Mouse (Mus musculus) hindbrain, embryonic 11.5 days (tissue): ENCODE data around the gene Csnk1d. TPM values are rescaled to one million over a fixed set of nuclear protein-coding genes. Genes with fewer than 3 reads are reported as not detected.

ENCODE experiments used
- ATAC-seq: fragments of 200-750 bp; cut with Nextera tagmentation; 2 replicates; pipeline ENCODE4 v1.8.0; 2017; ENCODE audit warnings: mild to moderate bottlenecking, moderate TSS enrichment, moderate library complexity; ENCODE audit not compliant: low FRiP score
- DNase-seq: peaks from one replicate; pipeline ENCODE4 v3.0.0-alpha.2; 2015; ENCODE audit warnings: low spot score
- H3K27ac ChIP-seq: fragments of 300-500 bp; sonication (generic); 2 replicates; pipeline ENCODE4 v1.5.1; 2014; ENCODE audit warnings: mild to moderate bottlenecking, low read depth, low read length
- H3K27me3 ChIP-seq: fragments of 300-500 bp; sonication (generic); 2 replicates; pipeline ENCODE4 v1.6.1; 2014; ENCODE audit warnings: mild to moderate bottlenecking, low read length, moderate library complexity, mixed read lengths; ENCODE audit not compliant: control insufficient read depth, insufficient read depth
- H3K36me3 ChIP-seq: fragments of 300-500 bp; sonication (generic); 2 replicates; pipeline ENCODE4 v1.6.1; 2014; ENCODE audit warnings: mild to moderate bottlenecking, low read length, moderate library complexity, mixed read lengths; ENCODE audit not compliant: control insufficient read depth, insufficient read depth
- H3K4me1 ChIP-seq: fragments of 300-500 bp; sonication (generic); replicated peaks from 2 replicates; pipeline ENCODE4 v1.6.1; 2014; ENCODE audit warnings: low read length, mixed read lengths; ENCODE audit not compliant: control insufficient read depth, insufficient read depth
- H3K4me2 ChIP-seq: fragments of 300-500 bp; sonication (generic); replicated peaks from 2 replicates; pipeline ENCODE4 v1.6.1; 2014; ENCODE audit warnings: mild to moderate bottlenecking, low read depth, low read length
- H3K4me3 ChIP-seq: fragments of 300-500 bp; sonication (generic); 2 replicates; pipeline ENCODE4 v1.5.1; 2014; ENCODE audit warnings: low read depth, low read length
- H3K9ac ChIP-seq: fragments of 300-500 bp; sonication (generic); 2 replicates; pipeline ENCODE4 v1.6.1; 2014; ENCODE audit warnings: low read depth, low read length
- H3K9me3 ChIP-seq: fragments of 300-500 bp; sonication (generic); 2 replicates; pipeline ENCODE4 v1.6.1; 2016; ENCODE audit warnings: low read length; ENCODE audit not compliant: control insufficient read depth
- WGBS: fragments of 180-500 bp; shearing (Covaris S2); extraction: QIAGEN DNeasy Blood & Tissue Kit; methylation state at CpG from one replicate; pipeline ENCODE4 v1.1.7; 2014; 5-methylcytosine and 5-hydroxymethylcytosine counted together
- polyA plus RNA-seq: library from polyadenylated mRNA; unstranded; fragments of >200 nt; fragmentation: Nextera tagmentation; extraction: Ambion mirVana; gene quantifications from 2 replicates; pipeline ENCODE4 v1.2.1, GENCODE M21; 2014

The Csnk1d gene
- polyA plus RNA-seq, 1 experiment from 2014 or later = 58.4 TPM

- H3K9me3 ChIP-seq = no peaks in the 10 kb centered on the region
- no peak overlapping the region for H3K4me3 ChIP-seq
- DNase-seq (no peak), ATAC-seq (no peak)
- H3K4me2 ChIP-seq = no peak overlapping the region
- H3K9ac ChIP-seq = no peak overlapping the region
- H3K27me3 ChIP-seq = no peaks in the 10 kb centered on the region
- WGBS = 90% methylated on average over 9 of the region's 9 CpGs
- H3K4me1 ChIP-seq = no peaks in the 10 kb centered on the region
- no peak overlapping the region for H3K27ac ChIP-seq
- H3K36me3 ChIP-seq = peaks cover 6% of the 10 kb centered on the region; the same call in 1 of the 2 replicates
Observed at GRCm38 (mm10) chr11:120980427-120981035, 10.6 kb downstream of the Csnk1d start.

- no peak for ATAC-seq
- WGBS = 90% methylated on average over 8 of the region's 8 CpGs
Observed at GRCm38 (mm10) chr11:120979711-120980426, 11.3 kb downstream of the Csnk1d start.

GRCm38 (mm10) chr11:120973318-120973717 is 17.8 kb downstream of the Csnk1d start:
- Histone ChIP-seq H3K27ac (no peak overlapping the region), H3K4me1 (no peaks in the 10 kb centered on the region), H3K27me3 (no peaks in the 10 kb centered on the region), H3K4me2 (no peak overlapping the region), H3K9ac (no peak overlapping the region), H3K9me3 (no peaks in the 10 kb centered on the region), H3K36me3 (peaks cover 15% of the 10 kb centered on the region; the same call in 1 of the 2 replicates), H3K4me3 (no peak overlapping the region)
- WGBS = 89% methylated on average over 6 of the region's 6 CpGs
- DNase-seq = no peak
- no peak for ATAC-seq

More at GRCm38 (mm10) chr11:120979711-120980426, 11.3 kb downstream of the Csnk1d start:
- Histone ChIP-seq H3K27me3 (no peaks in the 10 kb centered on the region), H3K27ac (no peak overlapping the region), H3K4me2 (no peak overlapping the region), H3K36me3 (peaks cover 10% of the 10 kb centered on the region; the same call in 1 of the 2 replicates), H3K4me3 (no peak overlapping the region), H3K9me3 (no peaks in the 10 kb centered on the region), H3K4me1 (no peaks in the 10 kb centered on the region), H3K9ac (no peak overlapping the region)
- no peak for DNase-seq

GRCm38 (mm10) chr11:120971237-120971636 is 19.9 kb downstream of the Csnk1d start:
- Histone ChIP-seq H3K27ac (no peak overlapping the region), H3K4me1 (no peaks in the 10 kb centered on the region), H3K4me2 (no peak overlapping the region), H3K9me3 (no peaks in the 10 kb centered on the region), H3K9ac (no peak overlapping the region), H3K4me3 (no peak overlapping the region), H3K36me3 (peaks cover 28% of the 10 kb centered on the region), H3K27me3 (no peaks in the 10 kb centered on the region)
- no peak for DNase-seq
- ATAC-seq = no peak
- 90% methylated on average over 5 of the region's 5 CpGs for WGBS

GRCm38 (mm10) chr11:120969742-120970141 is 21.4 kb downstream of the Csnk1d start:
- no peaks in the 10 kb centered on the region; the same call in 1 of the 2 replicates for H3K4me1 ChIP-seq
- no peaks in the 10 kb centered on the region for H3K27me3 ChIP-seq
- no peak for ATAC-seq
- H3K36me3 ChIP-seq = peaks cover 33% of the 10 kb centered on the region
- no peak overlapping the region for H3K27ac ChIP-seq
- no peak overlapping the region for H3K9ac ChIP-seq
- no peaks in the 10 kb centered on the region for H3K9me3 ChIP-seq
- 97% methylated on average over 5 of the region's 5 CpGs for WGBS
- no peak for DNase-seq
- H3K4me3 ChIP-seq = no peak overlapping the region
- H3K4me2 ChIP-seq = no peak overlapping the region

- 90% methylated on average over 4 of the region's 4 CpGs for WGBS
- no peak for ATAC-seq
Observed at GRCm38 (mm10) chr11:120965587-120965986, 25.5 kb downstream of the Csnk1d start.

GRCm38 (mm10) chr11:120964195-120965157 is 26.7 kb downstream of the Csnk1d start:
- no peaks in the 10 kb centered on the region; the same call in 1 of the 2 replicates for H3K4me1 ChIP-seq
- DNase-seq (no peak), ATAC-seq (no peak)
- no peaks in the 10 kb centered on the region for H3K27me3 ChIP-seq
- no peak overlapping the region for H3K4me2 ChIP-seq
- H3K27ac ChIP-seq = no peak overlapping the region
- no peak overlapping the region for H3K4me3 ChIP-seq
- WGBS = 81% methylated on average over 10 of the region's 10 CpGs
- no peak overlapping the region for H3K9ac ChIP-seq
- no peaks in the 10 kb centered on the region for H3K9me3 ChIP-seq
- H3K36me3 ChIP-seq = peaks cover 33% of the 10 kb centered on the region

More at GRCm38 (mm10) chr11:120965587-120965986, 25.5 kb downstream of the Csnk1d start:
- no peak for DNase-seq
- no peak overlapping the region for H3K9ac ChIP-seq
- no peak overlapping the region for H3K27ac ChIP-seq
- no peaks in the 10 kb centered on the region for H3K9me3 ChIP-seq
- H3K4me3 ChIP-seq = no peak overlapping the region
- H3K4me1 ChIP-seq = no peaks in the 10 kb centered on the region; the same call in 1 of the 2 replicates
- peaks cover 37% of the 10 kb centered on the region for H3K36me3 ChIP-seq
- no peaks in the 10 kb centered on the region for H3K27me3 ChIP-seq
- H3K4me2 ChIP-seq = no peak overlapping the region

- Histone ChIP-seq H3K27ac (no peak overlapping the region), H3K27me3 (no peaks in the 10 kb centered on the region), H3K4me1 (no peaks in the 10 kb centered on the region; the same call in 1 of the 2 replicates), H3K9ac (no peak overlapping the region), H3K9me3 (no peaks in the 10 kb centered on the region), H3K36me3 (peaks cover 32% of the 10 kb centered on the region), H3K4me2 (no peak overlapping the region), H3K4me3 (no peak overlapping the region)
- no peak for ATAC-seq
- WGBS = 93% methylated on average over 7 of the region's 7 CpGs
- no peak for DNase-seq
Observed at GRCm38 (mm10) chr11:120962909-120963308, 28.2 kb downstream of the Csnk1d start.
